Comparison of ENCODE assay signal across 25 mouse cellular contexts in the genomic region with DNA sequence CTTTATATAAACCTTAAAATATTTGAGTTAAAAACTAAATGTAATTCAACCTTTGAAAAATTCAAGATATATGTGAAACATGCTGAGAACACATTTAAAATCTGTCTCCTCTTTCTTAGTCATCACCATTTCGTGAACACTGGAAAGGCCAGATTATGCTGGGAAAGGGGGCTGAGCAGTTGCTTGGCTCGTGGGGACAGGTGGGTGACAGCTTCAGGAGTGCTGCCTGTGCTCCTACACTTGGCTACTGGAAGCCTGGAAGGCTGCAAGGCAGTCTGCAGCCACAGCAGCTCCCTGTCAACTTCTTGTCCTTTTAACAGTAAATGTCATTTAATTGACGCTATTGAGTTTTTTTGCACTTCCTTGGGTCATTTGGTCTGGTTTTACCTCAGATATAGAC.
"Had no signal": no experiment of that assay in that cellular context is flagged by ENCODE, and none has a peak within 500 bp of the region (broad histone marks: within the 10 kb centered on the region; RNA-seq: fewer than 3 reads in every experiment).

No protein-coding gene starts in this region.

- H3K27ac ChIP-seq: embryonic facial prominence, embryonic 10.5 days; embryonic facial prominence, embryonic 12.5 days; embryonic facial prominence, embryonic 13.5 days; embryonic facial prominence, embryonic 15.5 days; forebrain, embryonic 10.5 days; forebrain, embryonic 12.5 days; forebrain, embryonic 13.5 days; forebrain, embryonic 15.5 days; gastrocnemius, adult 2 months; heart, adult 2 months had no signal

- DNase-seq: cerebellum, adult 8-10 months; cerebellum, adult 9-10 months; cerebellum, adult 9-11 months; cerebellum, postnatal 10 days; cerebellum, postnatal 14 days; cerebellum, postnatal 25 days; cerebellum, postnatal 36 days; embryo, embryonic 11 days; forebrain, postnatal 0 days; gastrocnemius, adult 2 months; gastrocnemius, postnatal 14 days; gastrocnemius, postnatal 25 days; gastrocnemius, postnatal 36 days; heart, adult 11 months; heart, adult 18-20 months; heart, adult 2 months had no signal

- H3K4me3 ChIP-seq: embryonic facial prominence, embryonic 10.5 days; embryonic facial prominence, embryonic 12.5 days; embryonic facial prominence, embryonic 13.5 days; embryonic facial prominence, embryonic 15.5 days; erythroblast, embryonic 14.5 days; forebrain, embryonic 10.5 days; forebrain, embryonic 12.5 days; forebrain, embryonic 13.5 days; forebrain, embryonic 15.5 days; gastrocnemius, adult 2 months; heart, adult 2 months had no signal
